Mouse (Mus musculus) limb, embryonic 10.5 days (tissue): ENCODE measurements around the gene Ddt. TPM values are rescaled to one million over a fixed set of nuclear protein-coding genes. Genes with fewer than 3 reads are reported as not detected.

ENCODE experiments used
- DNase-seq: peaks from one replicate; pipeline ENCODE4 v3.0.0-alpha.2; 2017; ENCODE audit warnings: low spot score
- H3K27ac ChIP-seq: fragments of 300-500 bp; sonication (generic); 2 replicates; pipeline ENCODE4 v1.5.1; 2016; ENCODE audit warnings: mild to moderate bottlenecking
- H3K27me3 ChIP-seq: fragments of 300-500 bp; sonication (generic); 2 replicates; pipeline ENCODE4 v1.6.1; 2016; ENCODE audit warnings: low read depth, mild to moderate bottlenecking; ENCODE audit not compliant: poor library complexity, severe bottlenecking
- H3K36me3 ChIP-seq: fragments of 300-500 bp; sonication (generic); 2 replicates; pipeline ENCODE4 v1.6.1; 2016; ENCODE audit warnings: mild to moderate bottlenecking, moderate library complexity
- H3K4me1 ChIP-seq: fragments of 300-500 bp; sonication (generic); 2 replicates; pipeline ENCODE4 v1.6.1; 2016
- H3K4me3 ChIP-seq: fragments of 300-500 bp; sonication (generic); 2 replicates; pipeline ENCODE4 v1.5.1; 2016; ENCODE audit warnings: mild to moderate bottlenecking, moderate library complexity
- H3K9me3 ChIP-seq: fragments of 300-500 bp; sonication (generic); replicated peaks from 2 replicates; pipeline ENCODE4 v1.6.1; 2016; ENCODE audit warnings: mild to moderate bottlenecking
- WGBS: fragments of 180-500 bp; shearing (Covaris S2); methylation state at CpG from one replicate; pipeline ENCODE4 v1.1.7; 2016; 5-methylcytosine and 5-hydroxymethylcytosine counted together
- polyA plus RNA-seq: library from polyadenylated mRNA; unstranded; fragments of >200 nt; fragmentation: Nextera tagmentation; extraction: Ambion mirVana; gene quantifications from 2 replicates; pipeline ENCODE4 v1.2.1, GENCODE M21; 2016

Ddt gene
- polyA plus RNA-seq, 1 experiment from 2014 or later = 92.5 TPM

- Histone ChIP-seq H3K27ac (peak within 1 kb of the TSS; percentile 86), H3K4me1 (peaks cover 14% of the 10 kb centered on the region), H3K9me3 (no peaks in the 10 kb centered on the region), H3K36me3 (peaks cover 26% of the 10 kb centered on the region), H3K27me3 (no peaks in the 10 kb centered on the region), H3K4me3 (peak within 1 kb of the TSS; percentile 93)
- under 1% methylated on average over 59 of the region's 61 CpGs for WGBS
- peak; percentile 99 for DNase-seq
Observed at GRCm38 (mm10) chr10:75763682-75764518, 9.3 kb downstream of the Ddt start, which contains the start of gene Cabin1. Gene Cabin1, minus strand, starts transcription at chr10:75764341.

- peaks cover 14% of the 10 kb centered on the region for H3K4me1 ChIP-seq
- no peaks in the 10 kb centered on the region for H3K9me3 ChIP-seq
- no peak for DNase-seq
- H3K27ac ChIP-seq = no peak overlapping the region
- H3K4me3 ChIP-seq = no peak overlapping the region
- 95% methylated on average over 3 of the region's 3 CpGs for WGBS
- H3K27me3 ChIP-seq = no peaks in the 10 kb centered on the region
- H3K36me3 ChIP-seq = peaks cover 40% of the 10 kb centered on the region
Observed at GRCm38 (mm10) chr10:75762413-75762812, 10.8 kb downstream of the Ddt start.

GRCm38 (mm10) chr10:75760311-75760710 is 12.9 kb downstream of the Ddt start:
- Histone ChIP-seq H3K36me3 (peaks cover 49% of the 10 kb centered on the region), H3K4me1 (peaks cover 14% of the 10 kb centered on the region), H3K4me3 (no peak overlapping the region), H3K9me3 (no peaks in the 10 kb centered on the region), H3K27me3 (no peaks in the 10 kb centered on the region), H3K27ac (no peak overlapping the region)
- WGBS = 95% methylated on average over 3 of the region's 3 CpGs
- no peak for DNase-seq

- no peaks in the 10 kb centered on the region for H3K27me3 ChIP-seq
- no peaks in the 10 kb centered on the region for H3K4me1 ChIP-seq
- H3K27ac ChIP-seq = no peak overlapping the region
- H3K9me3 ChIP-seq = no peaks in the 10 kb centered on the region
- WGBS = 94% methylated on average over 11 of the region's 11 CpGs
- no peak overlapping the region for H3K4me3 ChIP-seq
- no peak for DNase-seq
- H3K36me3 ChIP-seq = peaks cover 83% of the 10 kb centered on the region
Observed at GRCm38 (mm10) chr10:75756719-75757118, 16.5 kb downstream of the Ddt start.

GRCm38 (mm10) chr10:75744017-75744416 is 29.2 kb downstream of the Ddt start:
- Histone ChIP-seq H3K27me3 (no peaks in the 10 kb centered on the region), H3K4me3 (no peak overlapping the region), H3K36me3 (peaks cover 97% of the 10 kb centered on the region), H3K9me3 (no peaks in the 10 kb centered on the region), H3K27ac (no peak overlapping the region), H3K4me1 (no peaks in the 10 kb centered on the region)
- peak; percentile 84 for DNase-seq
- WGBS = 45% methylated on average over 3 of the region's 3 CpGs

GRCm38 (mm10) chr10:75743369-75743768 is 29.8 kb downstream of the Ddt start:
- Histone ChIP-seq H3K4me1 (no peaks in the 10 kb centered on the region), H3K9me3 (no peaks in the 10 kb centered on the region), H3K27ac (no peak overlapping the region), H3K4me3 (no peak overlapping the region), H3K27me3 (no peaks in the 10 kb centered on the region), H3K36me3 (peaks cover 97% of the 10 kb centered on the region)
- no peak for DNase-seq
- WGBS = 95% methylated on average over 12 of the region's 12 CpGs

- DNase-seq = no peak
- no peak overlapping the region for H3K4me3 ChIP-seq
- WGBS = 96% methylated on average over 3 of the region's 3 CpGs
- H3K9me3 ChIP-seq = no peaks in the 10 kb centered on the region
- H3K4me1 ChIP-seq = no peaks in the 10 kb centered on the region
- H3K27ac ChIP-seq = no peak overlapping the region
- no peaks in the 10 kb centered on the region for H3K27me3 ChIP-seq
- peaks cover 97% of the 10 kb centered on the region for H3K36me3 ChIP-seq
Observed at GRCm38 (mm10) chr10:75740866-75741265, 32.3 kb downstream of the Ddt start.

- 92% methylated on average over 7 of the region's 7 CpGs for WGBS
- no peaks in the 10 kb centered on the region for H3K9me3 ChIP-seq
- H3K4me3 ChIP-seq = no peak overlapping the region
- no peaks in the 10 kb centered on the region for H3K4me1 ChIP-seq
- H3K36me3 ChIP-seq = peaks cover 96% of the 10 kb centered on the region
- H3K27me3 ChIP-seq = no peaks in the 10 kb centered on the region
- no peak for DNase-seq
- H3K27ac ChIP-seq = no peak overlapping the region
Observed at GRCm38 (mm10) chr10:75725449-75725848, 47.8 kb downstream of the Ddt start.

Other genes starting within 250 kb of the Ddt start
- gene Lrrc75b, start 213.1 kb downstream of the Ddt start, polyA plus RNA-seq = 0.74 and 0.93 TPM in 2 replicates
- 1.3 and 2.3 TPM in 2 replicates for gene Ggt1, start 211.8 kb downstream of the Ddt start, polyA plus RNA-seq
- gene Ggt5, start 184.1 kb downstream of the Ddt start, polyA plus RNA-seq = 0.33 and 0.69 TPM in 2 replicates
- 0.83 and 0.96 TPM in 2 replicates for gene Susd2, start 129.4 kb downstream of the Ddt start, polyA plus RNA-seq
- gene Cabin1, start 9.1 kb downstream of the Ddt start, polyA plus RNA-seq = 31.2 and 31.9 TPM in 2 replicates
- not detected in 2 replicates for gene Gm20441, start 7.5 kb upstream of the Ddt start, polyA plus RNA-seq
- 2.7 and 4.2 TPM in 2 replicates for gene Gstt3, start 8.0 kb upstream of the Ddt start, polyA plus RNA-seq
- 1.7 and 3.8 TPM in 2 replicates for gene Gstt1, start 25.2 kb upstream of the Ddt start, polyA plus RNA-seq
- gene Gstt4, start 49.1 kb upstream of the Ddt start, polyA plus RNA-seq = not detected in 2 replicates
- 4.9 and 6.5 TPM in 2 replicates for gene Gstt2, start 64.0 kb upstream of the Ddt start, polyA plus RNA-seq
- gene Mif, start 86.8 kb upstream of the Ddt start, polyA plus RNA-seq = 3,225 and 4,131 TPM in 2 replicates
- 3.1 and 3.8 TPM in 2 replicates for gene Derl3, start 120.0 kb upstream of the Ddt start, polyA plus RNA-seq
- 285 and 294 TPM in 2 replicates for gene Smarcb1, start 148.2 kb upstream of the Ddt start, polyA plus RNA-seq
- 4.9 and 5.8 TPM in 2 replicates for gene Chchd10, start 159.7 kb upstream of the Ddt start, polyA plus RNA-seq
- gene Mmp11, start 163.1 kb upstream of the Ddt start, polyA plus RNA-seq = 39.6 and 68.1 TPM in 2 replicates
- gene Gm867, start 167.3 kb upstream of the Ddt start, polyA plus RNA-seq = 0.20 and 0.49 TPM in 2 replicates
- gene Vpreb3, start 169.6 kb upstream of the Ddt start, polyA plus RNA-seq = 0.34 and 0.65 TPM in 2 replicates
- gene Gm5134, start 181.1 kb upstream of the Ddt start, polyA plus RNA-seq = 0.06 TPM in 1 of 2 replicates, not detected in the other